Mouse (Mus musculus): Measurements from ENCODE around the gene Rhox4b. TPM values are rescaled to one million over a fixed set of nuclear protein-coding genes. Genes with fewer than 3 reads are reported as not detected.
"Not testable (repeated sequence)": the region's sequence is repeated elsewhere in the genome, so short reads cannot be mapped to it uniquely, and the experiment has no call there.

The Rhox4b gene
- total RNA-seq (2014; rRNA removed) (not detected in 2 replicates), polyA plus RNA-seq (2015; fragmentation: Nextera tagmentation; extraction: Ambion mirVana) (not detected in 2 replicates)

GRCm38 (mm10) chrX:37432194-37432593 is at the start of gene Rhox4b:
Gene Rhox4b (plus strand): TSS chrX:37432494.
- not testable (repeated sequence) for H3K27ac ChIP-seq (ENCODE audit: low read depth, low read length); ATAC-seq (ENCODE audit: low FRiP score); DNase-seq (ENCODE audit: low spot score); H3K9ac ChIP-seq (replicated peaks; ENCODE audit: low read length, poor library complexity, severe bottlenecking); H3K4me3 ChIP-seq (ENCODE audit: low read depth, low read length); H3K9me3 ChIP-seq (ENCODE audit: low read length); H3K4me1 ChIP-seq (ENCODE audit: insufficient read depth, low read length); H3K4me2 ChIP-seq (ENCODE audit: low read depth, low read length, poor library complexity, severe bottlenecking); H3K27me3 ChIP-seq (ENCODE audit: insufficient read depth, low read length); H3K36me3 ChIP-seq (ENCODE audit: insufficient read depth, low read length)
- WGBS = 96% methylated on average over 14 of the region's 15 CpGs

GRCm38 (mm10) chrX:37390548-37390947 is 41.7 kb upstream of the Rhox4b start, which contains the start of gene Rhox4a2:
Gene Rhox4a2 (plus strand): TSS chrX:37390848.
- H3K27me3 ChIP-seq (ENCODE audit: insufficient read depth, low read length); H3K27ac ChIP-seq (ENCODE audit: low read depth, low read length); ATAC-seq (ENCODE audit: low FRiP score); H3K4me1 ChIP-seq (ENCODE audit: insufficient read depth, low read length); DNase-seq (ENCODE audit: low spot score); H3K36me3 ChIP-seq (ENCODE audit: insufficient read depth, low read length); H3K9me3 ChIP-seq (ENCODE audit: low read length); H3K4me2 ChIP-seq (ENCODE audit: low read depth, low read length, poor library complexity, severe bottlenecking); H3K4me3 ChIP-seq (ENCODE audit: low read depth, low read length); H3K9ac ChIP-seq (replicated peaks; ENCODE audit: low read length, poor library complexity, severe bottlenecking): not testable (repeated sequence)
- WGBS = 99% methylated on average over 8 of the region's 16 CpGs

- WGBS = no CpG with 5 or more reads among the region's 9 CpGs
- H3K4me2 ChIP-seq (ENCODE audit: low read depth, low read length, poor library complexity, severe bottlenecking); H3K4me3 ChIP-seq (ENCODE audit: low read depth, low read length); ATAC-seq (ENCODE audit: low FRiP score); H3K27ac ChIP-seq (ENCODE audit: low read depth, low read length); H3K36me3 ChIP-seq (ENCODE audit: insufficient read depth, low read length); DNase-seq (ENCODE audit: low spot score); H3K4me1 ChIP-seq (ENCODE audit: insufficient read depth, low read length); H3K9me3 ChIP-seq (ENCODE audit: low read length); H3K27me3 ChIP-seq (ENCODE audit: insufficient read depth, low read length); H3K9ac ChIP-seq (replicated peaks; ENCODE audit: low read length, poor library complexity, severe bottlenecking): not testable (repeated sequence)
Observed at GRCm38 (mm10) chrX:37411767-37412166, 20.5 kb upstream of the Rhox4b start, which contains the start of gene Rhox2b. Gene Rhox2b (plus strand): TSS chrX:37412067.

DNA sequence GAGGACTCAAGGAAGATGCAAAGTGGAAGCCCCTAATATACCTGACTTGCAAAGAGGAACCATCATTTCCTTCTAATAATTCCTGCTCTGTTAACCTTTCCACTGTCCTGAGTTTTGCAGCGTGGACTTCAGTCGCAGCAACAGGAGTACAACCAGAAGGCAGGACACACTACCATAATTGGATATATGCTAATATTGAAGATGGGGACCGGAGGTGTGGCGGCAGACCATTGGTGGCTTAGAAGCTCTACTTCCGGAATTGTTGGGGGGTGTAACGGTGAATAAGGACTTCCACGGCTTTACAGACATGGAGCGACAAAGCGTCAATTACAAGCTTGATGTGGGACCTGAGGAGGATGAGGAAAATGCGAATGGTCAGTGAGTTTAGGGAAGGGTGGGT is 21.1 kb downstream of the Rhox4b start, which contains the start of gene Rhox2c:
TSS of gene Rhox2c (plus strand) at position 301 of the 400 bp plus-strand sequence.
- not testable (repeated sequence) for DNase-seq (ENCODE audit: low spot score)

GRCm38 (mm10) chrX:37458285-37458684 is 26.0 kb downstream of the Rhox4b start, which contains the start of gene Rhox3c:
Gene Rhox3c (plus strand): TSS chrX:37458585.
- not testable (repeated sequence) for H3K4me2 ChIP-seq (ENCODE audit: low read depth, low read length, poor library complexity, severe bottlenecking); H3K27me3 ChIP-seq (ENCODE audit: insufficient read depth, low read length); H3K9me3 ChIP-seq (ENCODE audit: low read length); H3K36me3 ChIP-seq (ENCODE audit: insufficient read depth, low read length); H3K4me3 ChIP-seq (ENCODE audit: low read depth, low read length); H3K4me1 ChIP-seq (ENCODE audit: insufficient read depth, low read length); H3K9ac ChIP-seq (replicated peaks; ENCODE audit: low read length, poor library complexity, severe bottlenecking); ATAC-seq (ENCODE audit: low FRiP score); DNase-seq (ENCODE audit: low spot score); H3K27ac ChIP-seq (ENCODE audit: low read depth, low read length)
- 91% methylated on average over 3 of the region's 4 CpGs for WGBS

More for the DNA sequence above, 21.1 kb downstream of the Rhox4b start, which contains the start of gene Rhox2c:
- H3K9me3 ChIP-seq (ENCODE audit: low read length); H3K4me1 ChIP-seq (ENCODE audit: insufficient read depth, low read length); ATAC-seq (ENCODE audit: low FRiP score); H3K36me3 ChIP-seq (ENCODE audit: insufficient read depth, low read length); H3K27ac ChIP-seq (ENCODE audit: low read depth, low read length); H3K4me2 ChIP-seq (ENCODE audit: low read depth, low read length, poor library complexity, severe bottlenecking); H3K4me3 ChIP-seq (ENCODE audit: low read depth, low read length); H3K9ac ChIP-seq (replicated peaks; ENCODE audit: low read length, poor library complexity, severe bottlenecking); H3K27me3 ChIP-seq (ENCODE audit: insufficient read depth, low read length): not testable (repeated sequence)
- WGBS = 95% methylated on average over 7 of the region's 10 CpGs

- H3K4me2 ChIP-seq (ENCODE audit: low read depth, low read length, poor library complexity, severe bottlenecking); H3K9ac ChIP-seq (replicated peaks; ENCODE audit: low read length, poor library complexity, severe bottlenecking); H3K27me3 ChIP-seq (ENCODE audit: insufficient read depth, low read length); H3K4me1 ChIP-seq (ENCODE audit: insufficient read depth, low read length); H3K36me3 ChIP-seq (ENCODE audit: insufficient read depth, low read length); ATAC-seq (ENCODE audit: low FRiP score); H3K4me3 ChIP-seq (ENCODE audit: low read depth, low read length); DNase-seq (ENCODE audit: low spot score); H3K27ac ChIP-seq (ENCODE audit: low read depth, low read length); H3K9me3 ChIP-seq (ENCODE audit: low read length): not testable (repeated sequence)
- WGBS = 91% methylated on average over 14 of the region's 14 CpGs
Observed at GRCm38 (mm10) chrX:37480037-37480436, 47.7 kb downstream of the Rhox4b start, which contains the start of gene Rhox4c. Gene Rhox4c (plus strand): TSS chrX:37480337.

Other genes starting within 250 kb of the Rhox4b start
- 157 and 172 TPM in 2 replicates for gene Ndufa1, start 241.3 kb upstream of the Rhox4b start, total RNA-seq (2014; rRNA removed)
- gene Ndufa1, start 241.3 kb upstream of the Rhox4b start, polyA plus RNA-seq (2015; fragmentation: Nextera tagmentation; extraction: Ambion mirVana) = 756 and 819 TPM in 2 replicates
- 9.3 and 9.7 TPM in 2 replicates for gene Rnf113a1, start 241.2 kb upstream of the Rhox4b start, total RNA-seq (2014; rRNA removed)
- 26.8 and 30.2 TPM in 2 replicates for gene Rnf113a1, start 241.2 kb upstream of the Rhox4b start, polyA plus RNA-seq (2015; fragmentation: Nextera tagmentation; extraction: Ambion mirVana)
- gene Gm9, start 221.5 kb upstream of the Rhox4b start, total RNA-seq (2014; rRNA removed) = not detected in 2 replicates
- not detected in 2 replicates for gene Gm9, start 221.5 kb upstream of the Rhox4b start, polyA plus RNA-seq (2015; fragmentation: Nextera tagmentation; extraction: Ambion mirVana)
- not detected in 2 replicates for gene Rhox1, start 210.2 kb upstream of the Rhox4b start, total RNA-seq (2014; rRNA removed)
- not detected in 2 replicates for gene Rhox1, start 210.2 kb upstream of the Rhox4b start, polyA plus RNA-seq (2015; fragmentation: Nextera tagmentation; extraction: Ambion mirVana)
- not detected in 2 replicates for gene Rhox2a, start 187.5 kb upstream of the Rhox4b start, total RNA-seq (2014; rRNA removed)
- 0.20 TPM in 1 of 2 replicates, not detected in the other for gene Rhox2a, start 187.5 kb upstream of the Rhox4b start, polyA plus RNA-seq (2015; fragmentation: Nextera tagmentation; extraction: Ambion mirVana)
- not detected in 2 replicates for gene Rhox3a, start 182.6 kb upstream of the Rhox4b start, total RNA-seq (2014; rRNA removed)
- gene Rhox3a, start 182.6 kb upstream of the Rhox4b start, polyA plus RNA-seq (2015; fragmentation: Nextera tagmentation; extraction: Ambion mirVana) = not detected in 2 replicates
- gene Rhox4a, start 167.2 kb upstream of the Rhox4b start, total RNA-seq (2014; rRNA removed) = not detected in 2 replicates
- gene Rhox4a, start 167.2 kb upstream of the Rhox4b start, polyA plus RNA-seq (2015; fragmentation: Nextera tagmentation; extraction: Ambion mirVana) = not detected in 2 replicates
- not detected in 2 replicates for gene Rhox3a2, start 52.5 kb upstream of the Rhox4b start, total RNA-seq (2014; rRNA removed)
- not detected in 2 replicates for gene Rhox3a2, start 52.5 kb upstream of the Rhox4b start, polyA plus RNA-seq (2015; fragmentation: Nextera tagmentation; extraction: Ambion mirVana)
- gene Rhox4a2, start 41.6 kb upstream of the Rhox4b start, total RNA-seq (2014; rRNA removed) = not detected in 2 replicates
- gene Rhox4a2, start 41.6 kb upstream of the Rhox4b start, polyA plus RNA-seq (2015; fragmentation: Nextera tagmentation; extraction: Ambion mirVana) = not detected in 2 replicates
- not detected in 2 replicates for gene Rhox2b, start 20.4 kb upstream of the Rhox4b start, total RNA-seq (2014; rRNA removed)
- gene Rhox2b, start 20.4 kb upstream of the Rhox4b start, polyA plus RNA-seq (2015; fragmentation: Nextera tagmentation; extraction: Ambion mirVana) = not detected in 2 replicates
- not detected in 2 replicates for gene Rhox2c, start 21.2 kb downstream of the Rhox4b start, total RNA-seq (2014; rRNA removed)
- not detected in 2 replicates for gene Rhox2c, start 21.2 kb downstream of the Rhox4b start, polyA plus RNA-seq (2015; fragmentation: Nextera tagmentation; extraction: Ambion mirVana)
- not detected in 2 replicates for gene Rhox3c, start 26.1 kb downstream of the Rhox4b start, total RNA-seq (2014; rRNA removed)
- gene Rhox3c, start 26.1 kb downstream of the Rhox4b start, polyA plus RNA-seq (2015; fragmentation: Nextera tagmentation; extraction: Ambion mirVana) = not detected in 2 replicates
- not detected in 2 replicates for gene Rhox4c, start 47.8 kb downstream of the Rhox4b start, total RNA-seq (2014; rRNA removed)
- not detected in 2 replicates for gene Rhox4c, start 47.8 kb downstream of the Rhox4b start, polyA plus RNA-seq (2015; fragmentation: Nextera tagmentation; extraction: Ambion mirVana)
- not detected in 2 replicates for gene Rhox2d, start 60.9 kb downstream of the Rhox4b start, total RNA-seq (2014; rRNA removed)
- gene Rhox2d, start 60.9 kb downstream of the Rhox4b start, polyA plus RNA-seq (2015; fragmentation: Nextera tagmentation; extraction: Ambion mirVana) = not detected in 2 replicates
- gene Rhox4d, start 81.9 kb downstream of the Rhox4b start, total RNA-seq (2014; rRNA removed) = not detected in 2 replicates
- gene Rhox4d, start 81.9 kb downstream of the Rhox4b start, polyA plus RNA-seq (2015; fragmentation: Nextera tagmentation; extraction: Ambion mirVana) = not detected in 2 replicates
- not detected in 2 replicates for gene Rhox2e, start 98.0 kb downstream of the Rhox4b start, total RNA-seq (2014; rRNA removed)
- 0.20 TPM in 1 of 2 replicates, not detected in the other for gene Rhox2e, start 98.0 kb downstream of the Rhox4b start, polyA plus RNA-seq (2015; fragmentation: Nextera tagmentation; extraction: Ambion mirVana)
- not detected in 2 replicates for gene Rhox3e, start 109.5 kb downstream of the Rhox4b start, total RNA-seq (2014; rRNA removed)
- gene Rhox3e, start 109.5 kb downstream of the Rhox4b start, polyA plus RNA-seq (2015; fragmentation: Nextera tagmentation; extraction: Ambion mirVana) = not detected in 2 replicates
- gene Rhox4e, start 124.9 kb downstream of the Rhox4b start, total RNA-seq (2014; rRNA removed) = not detected in 2 replicates
- gene Rhox4e, start 124.9 kb downstream of the Rhox4b start, polyA plus RNA-seq (2015; fragmentation: Nextera tagmentation; extraction: Ambion mirVana) = not detected in 2 replicates
- not detected in 2 replicates for gene Rhox2f, start 138.9 kb downstream of the Rhox4b start, total RNA-seq (2014; rRNA removed)
- not detected in 2 replicates for gene Rhox2f, start 138.9 kb downstream of the Rhox4b start, polyA plus RNA-seq (2015; fragmentation: Nextera tagmentation; extraction: Ambion mirVana)
- gene Rhox3f, start 148.5 kb downstream of the Rhox4b start, total RNA-seq (2014; rRNA removed) = not detected in 2 replicates
- not detected in 2 replicates for gene Rhox3f, start 148.5 kb downstream of the Rhox4b start, polyA plus RNA-seq (2015; fragmentation: Nextera tagmentation; extraction: Ambion mirVana)
- gene Rhox4f, start 175.2 kb downstream of the Rhox4b start, total RNA-seq (2014; rRNA removed) = not detected in 2 replicates
- not detected in 2 replicates for gene Rhox4f, start 175.2 kb downstream of the Rhox4b start, polyA plus RNA-seq (2015; fragmentation: Nextera tagmentation; extraction: Ambion mirVana)
- gene Rhox3g, start 196.1 kb downstream of the Rhox4b start, total RNA-seq (2014; rRNA removed) = not detected in 2 replicates
- gene Rhox3g, start 196.1 kb downstream of the Rhox4b start, polyA plus RNA-seq (2015; fragmentation: Nextera tagmentation; extraction: Ambion mirVana) = not detected in 2 replicates
- gene Rhox2g, start 211.0 kb downstream of the Rhox4b start, total RNA-seq (2014; rRNA removed) = not detected in 2 replicates
- gene Rhox2g, start 211.0 kb downstream of the Rhox4b start, polyA plus RNA-seq (2015; fragmentation: Nextera tagmentation; extraction: Ambion mirVana) = not detected in 2 replicates
- not detected in 2 replicates for gene Rhox4g, start 218.8 kb downstream of the Rhox4b start, total RNA-seq (2014; rRNA removed)
- not detected in 2 replicates for gene Rhox4g, start 218.8 kb downstream of the Rhox4b start, polyA plus RNA-seq (2015; fragmentation: Nextera tagmentation; extraction: Ambion mirVana)
- gene Rhox3h, start 236.3 kb downstream of the Rhox4b start, total RNA-seq (2014; rRNA removed) = not detected in 2 replicates
- gene Rhox3h, start 236.3 kb downstream of the Rhox4b start, polyA plus RNA-seq (2015; fragmentation: Nextera tagmentation; extraction: Ambion mirVana) = not detected in 2 replicates
- gene Rhox2h, start 240.8 kb downstream of the Rhox4b start, total RNA-seq (2014; rRNA removed) = not detected in 2 replicates
- gene Rhox2h, start 240.8 kb downstream of the Rhox4b start, polyA plus RNA-seq (2015; fragmentation: Nextera tagmentation; extraction: Ambion mirVana) = not detected in 2 replicates